Mouse (Mus musculus): ENCODE data around the gene Tbca. TPM values are rescaled to one million over a fixed set of nuclear protein-coding genes. Genes with fewer than 3 reads are reported as not detected.
A peak's percentile ranks its signal among the peaks of the same experiment; 100 is the strongest.

The Tbca gene
- polyA plus RNA-seq, 1 experiment from 2014 or later = 279 TPM

- Histone ChIP-seq H3K9ac (no peak overlapping the region), H3K27me3 (no peaks in the 10 kb centered on the region), H3K36me3 (no peaks in the 10 kb centered on the region), H3K4me3 (no peak overlapping the region), H3K4me2 (no peak overlapping the region), H3K9me3 (no peaks in the 10 kb centered on the region), H3K27ac (replicated peaks) (no peak overlapping the region), H3K4me1 (replicated peaks) (peaks cover 5% of the 10 kb centered on the region)
- WGBS = 96% methylated on average over 1 of the region's 1 CpGs
- no peak for ATAC-seq (ENCODE audit: low FRiP score, low read depth)
These were observed 22.7 kb downstream of the Tbca start for GRCm38 (mm10) chr13:94811451-94811850.

- H3K9ac ChIP-seq = no peak overlapping the region
- no peak overlapping the region for H3K27ac ChIP-seq (replicated peaks)
- ATAC-seq (ENCODE audit: low FRiP score, low read depth) = no peak
- no peak overlapping the region for H3K4me2 ChIP-seq
- H3K4me3 ChIP-seq = no peak overlapping the region
- no peaks in the 10 kb centered on the region for H3K36me3 ChIP-seq
- WGBS = 82% methylated on average over 3 of the region's 3 CpGs
- no peaks in the 10 kb centered on the region for H3K27me3 ChIP-seq
- H3K9me3 ChIP-seq = no peaks in the 10 kb centered on the region
- H3K4me1 ChIP-seq (replicated peaks) = peaks cover 13% of the 10 kb centered on the region
These were observed 25.1 kb downstream of the Tbca start for GRCm38 (mm10) chr13:94813770-94814169.

- H3K9me3 ChIP-seq = no peaks in the 10 kb centered on the region
- H3K4me2 ChIP-seq = no peak overlapping the region
- H3K9ac ChIP-seq = no peak overlapping the region
- no peak for ATAC-seq (ENCODE audit: low FRiP score, low read depth)
- H3K27ac ChIP-seq (replicated peaks) = no peak overlapping the region
- peaks cover 13% of the 10 kb centered on the region for H3K4me1 ChIP-seq (replicated peaks)
- no peaks in the 10 kb centered on the region for H3K36me3 ChIP-seq
- WGBS = 51% methylated on average over 3 of the region's 3 CpGs
- H3K27me3 ChIP-seq = no peaks in the 10 kb centered on the region
- H3K4me3 ChIP-seq = no peak overlapping the region
These were observed 31.8 kb downstream of the Tbca start for GRCm38 (mm10) chr13:94820516-94820915.

- ATAC-seq (ENCODE audit: low FRiP score, low read depth) = no peak
- H3K9ac ChIP-seq = no peak overlapping the region
- H3K4me3 ChIP-seq = no peak overlapping the region
- WGBS = 75% methylated on average over 2 of the region's 2 CpGs
- H3K27ac ChIP-seq (replicated peaks) = no peak overlapping the region
- no peaks in the 10 kb centered on the region for H3K27me3 ChIP-seq
- H3K36me3 ChIP-seq = no peaks in the 10 kb centered on the region
- no peak overlapping the region for H3K4me2 ChIP-seq
- no peaks in the 10 kb centered on the region for H3K9me3 ChIP-seq
- H3K4me1 ChIP-seq (replicated peaks) = peaks cover 13% of the 10 kb centered on the region
These were observed 32.2 kb downstream of the Tbca start for GRCm38 (mm10) chr13:94820956-94821355.

GRCm38 (mm10) chr13:94826389-94826788, 37.7 kb downstream of the Tbca start:
- no peak overlapping the region for H3K27ac ChIP-seq (replicated peaks)
- H3K4me3 ChIP-seq = no peak overlapping the region
- H3K9me3 ChIP-seq = no peaks in the 10 kb centered on the region
- WGBS = 94% methylated on average over 5 of the region's 5 CpGs
- H3K4me1 ChIP-seq (replicated peaks) = no peaks in the 10 kb centered on the region
- no peaks in the 10 kb centered on the region for H3K27me3 ChIP-seq
- no peak overlapping the region for H3K4me2 ChIP-seq
- no peaks in the 10 kb centered on the region for H3K36me3 ChIP-seq
- ATAC-seq (ENCODE audit: low FRiP score, low read depth) = no peak
- no peak overlapping the region for H3K9ac ChIP-seq

- H3K9ac ChIP-seq = no peak overlapping the region
These were observed 38.3 kb downstream of the Tbca start for GRCm38 (mm10) chr13:94826986-94827385.

GRCm38 (mm10) chr13:94827847-94828246, 39.1 kb downstream of the Tbca start:
- 61% methylated on average over 2 of the region's 2 CpGs for WGBS
- no peak overlapping the region for H3K9ac ChIP-seq
- H3K9me3 ChIP-seq = no peaks in the 10 kb centered on the region
- H3K27me3 ChIP-seq = no peaks in the 10 kb centered on the region
- H3K4me3 ChIP-seq = no peak overlapping the region
- H3K36me3 ChIP-seq = 0 out of 2 replicates have a peak, but pooled peaks cover 2% of the 10 kb centered on the region
- ATAC-seq (ENCODE audit: low FRiP score, low read depth) = no peak
- H3K4me1 ChIP-seq (replicated peaks) = no peaks in the 10 kb centered on the region
- no peak overlapping the region for H3K4me2 ChIP-seq
- no peak overlapping the region for H3K27ac ChIP-seq (replicated peaks)

More at GRCm38 (mm10) chr13:94826986-94827385, 38.3 kb downstream of the Tbca start:
- no peak for ATAC-seq (ENCODE audit: low FRiP score, low read depth)
- Histone ChIP-seq H3K4me3 (no peak overlapping the region), H3K36me3 (no peaks in the 10 kb centered on the region), H3K4me1 (replicated peaks) (no peaks in the 10 kb centered on the region), H3K4me2 (no peak overlapping the region), H3K27me3 (no peaks in the 10 kb centered on the region), H3K27ac (replicated peaks) (no peak overlapping the region), H3K9me3 (no peaks in the 10 kb centered on the region)
- 89% methylated on average over 2 of the region's 2 CpGs for WGBS

GRCm38 (mm10) chr13:94838047-94838720, 49.5 kb downstream of the Tbca start:
- no peak overlapping the region for H3K4me2 ChIP-seq
- H3K4me3 ChIP-seq = no peak overlapping the region
- H3K27me3 ChIP-seq = no peaks in the 10 kb centered on the region
- no peak overlapping the region for H3K9ac ChIP-seq
- peak; percentile 59; the same call in 1 of the 2 replicates for ATAC-seq (ENCODE audit: low FRiP score, low read depth)
- peaks cover 15% of the 10 kb centered on the region for H3K36me3 ChIP-seq
- peak overlapping the region; percentile 17; the same call in 1 of the 2 replicates for H3K27ac ChIP-seq (replicated peaks)
- peaks cover 5% of the 10 kb centered on the region; the same call in 1 of the 2 replicates for H3K4me1 ChIP-seq (replicated peaks)
- no peaks in the 10 kb centered on the region for H3K9me3 ChIP-seq
- 60% methylated on average over 5 of the region's 5 CpGs for WGBS

- Histone ChIP-seq H3K36me3 (peaks cover 10% of the 10 kb centered on the region), H3K4me1 (replicated peaks) (peaks cover 5% of the 10 kb centered on the region; the same call in 1 of the 2 replicates), H3K4me3 (no peak overlapping the region), H3K9me3 (no peaks in the 10 kb centered on the region), H3K27me3 (no peaks in the 10 kb centered on the region), H3K4me2 (no peak overlapping the region), H3K9ac (no peak overlapping the region), H3K27ac (replicated peaks) (peak overlapping the region; percentile 39; the same call in 1 of the 2 replicates)
- 60% methylated on average over 8 of the region's 8 CpGs for WGBS
- peak; percentile 71; the same call in 1 of the 2 replicates for ATAC-seq (ENCODE audit: low FRiP score, low read depth)
These were observed 50.1 kb downstream of the Tbca start for GRCm38 (mm10) chr13:94838756-94839337.

GRCm38 (mm10) chr13:94843236-94843635, 54.5 kb downstream of the Tbca start:
- Histone ChIP-seq H3K9ac (no peak overlapping the region), H3K27me3 (no peaks in the 10 kb centered on the region), H3K4me3 (no peak overlapping the region), H3K4me1 (replicated peaks) (peaks cover 2% of the 10 kb centered on the region; the same call in 1 of the 2 replicates), H3K36me3 (peaks cover 2% of the 10 kb centered on the region; the same call in 1 of the 2 replicates), H3K9me3 (no peaks in the 10 kb centered on the region), H3K27ac (replicated peaks) (no peak overlapping the region), H3K4me2 (no peak overlapping the region)
- WGBS = 69% methylated on average over 5 of the region's 5 CpGs
- no peak for ATAC-seq (ENCODE audit: low FRiP score, low read depth)

- Histone ChIP-seq H3K27me3 (no peaks in the 10 kb centered on the region), H3K4me1 (replicated peaks) (no peaks in the 10 kb centered on the region), H3K9ac (no peak overlapping the region), H3K36me3 (no peaks in the 10 kb centered on the region), H3K4me2 (no peak overlapping the region), H3K4me3 (no peak overlapping the region), H3K9me3 (no peaks in the 10 kb centered on the region), H3K27ac (replicated peaks) (no peak overlapping the region)
- ATAC-seq (ENCODE audit: low FRiP score, low read depth) = no peak
- WGBS = 82% methylated on average over 7 of the region's 7 CpGs
These were observed 59.2 kb downstream of the Tbca start for GRCm38 (mm10) chr13:94847870-94848269.

- Histone ChIP-seq H3K4me1 (replicated peaks) (no peaks in the 10 kb centered on the region), H3K9me3 (no peaks in the 10 kb centered on the region), H3K4me3 (no peak overlapping the region), H3K4me2 (no peak overlapping the region), H3K9ac (no peak overlapping the region), H3K36me3 (no peaks in the 10 kb centered on the region), H3K27me3 (no peaks in the 10 kb centered on the region), H3K27ac (replicated peaks) (no peak overlapping the region)
- no peak for ATAC-seq (ENCODE audit: low FRiP score, low read depth)
- 79% methylated on average over 13 of the region's 13 CpGs for WGBS
These were observed 60.6 kb downstream of the Tbca start for GRCm38 (mm10) chr13:94849351-94849750.

Data from hindbrain, embryonic 15.5 days (tissue).